Mouse (Mus musculus): ENCODE measurements around the gene Lhpp.
A peak's percentile ranks its signal among the peaks of the same experiment; 100 is the strongest.

Lhpp gene

DNA sequence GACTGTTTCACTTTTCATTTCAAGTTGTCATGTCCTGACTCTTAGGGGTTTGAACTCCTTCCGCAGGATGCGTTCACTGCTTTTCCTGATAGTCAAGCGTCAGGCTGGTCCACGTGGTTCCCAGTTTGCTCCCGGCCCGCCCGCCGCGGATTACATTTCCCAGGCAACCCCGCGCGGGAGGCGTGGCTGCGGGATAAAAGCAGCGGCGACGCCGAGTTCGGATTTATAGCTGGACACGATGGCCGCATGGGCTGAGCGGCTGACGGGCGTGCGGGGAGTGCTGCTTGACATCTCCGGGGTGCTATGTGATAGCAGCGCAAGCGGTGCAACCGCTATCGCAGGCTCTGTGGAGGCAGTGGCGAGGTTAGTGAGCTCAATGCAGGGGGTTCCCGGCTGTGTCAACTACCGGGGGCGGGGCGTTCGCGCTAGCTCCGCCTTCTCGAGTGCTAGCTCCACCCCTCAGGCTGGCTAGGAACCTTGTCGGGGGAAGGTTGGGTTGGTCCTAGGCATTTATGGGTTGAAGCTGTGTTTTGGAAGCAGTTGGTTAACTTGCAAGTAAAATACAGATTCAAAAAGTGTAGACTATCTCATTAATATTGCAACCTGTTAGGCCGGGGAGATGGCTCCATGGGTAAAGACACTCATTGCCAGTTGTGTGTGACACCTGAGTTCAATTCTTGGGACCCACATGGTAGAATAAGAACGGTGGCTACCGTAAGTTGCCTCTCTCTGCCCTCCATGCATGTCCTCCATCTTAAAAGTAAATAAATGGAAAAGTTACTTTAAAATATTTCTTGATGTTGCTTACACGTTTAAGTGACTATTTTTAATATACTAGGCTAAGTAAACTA lies at the start of gene Lhpp:
Lhpp (plus strand) TSS at position 171 of the 851 bp plus-strand sequence.
- peak; percentile 74 for DNase-seq

GRCm38 (mm10) chr7:132565831-132566230 lies 44.6 kb upstream of the Lhpp start:
- DNase-seq, result no peak

GRCm38 (mm10) chr7:132568817-132569216 lies 41.6 kb upstream of the Lhpp start:
- DNase-seq, result no peak

DNA sequence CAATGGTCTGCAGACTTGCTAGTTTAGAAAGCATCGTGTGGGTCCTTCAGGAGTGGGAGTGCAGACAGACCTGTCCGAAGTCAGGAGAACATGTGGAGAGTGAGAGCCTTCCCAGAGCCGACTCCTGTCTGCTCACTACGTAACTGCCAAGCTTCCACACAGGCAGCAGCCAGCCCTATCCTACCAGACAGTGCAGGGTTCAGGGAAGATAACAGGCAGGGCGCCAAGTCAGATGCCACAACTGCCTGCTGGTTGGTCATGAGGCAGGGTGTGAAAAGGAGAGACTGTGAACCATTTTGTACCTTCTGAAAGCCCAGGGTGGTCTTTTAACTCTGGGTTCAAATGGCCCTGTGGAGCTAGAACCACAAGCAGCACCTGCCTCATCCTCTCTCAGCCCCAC lies 40.4 kb upstream of the Lhpp start:
- no peak for DNase-seq

- DNase-seq, result no peak
Measured at GRCm38 (mm10) chr7:132571481-132571880, 39.0 kb upstream of the Lhpp start.

GRCm38 (mm10) chr7:132572738-132573137 lies 37.7 kb upstream of the Lhpp start:
- no peak for DNase-seq

DNA sequence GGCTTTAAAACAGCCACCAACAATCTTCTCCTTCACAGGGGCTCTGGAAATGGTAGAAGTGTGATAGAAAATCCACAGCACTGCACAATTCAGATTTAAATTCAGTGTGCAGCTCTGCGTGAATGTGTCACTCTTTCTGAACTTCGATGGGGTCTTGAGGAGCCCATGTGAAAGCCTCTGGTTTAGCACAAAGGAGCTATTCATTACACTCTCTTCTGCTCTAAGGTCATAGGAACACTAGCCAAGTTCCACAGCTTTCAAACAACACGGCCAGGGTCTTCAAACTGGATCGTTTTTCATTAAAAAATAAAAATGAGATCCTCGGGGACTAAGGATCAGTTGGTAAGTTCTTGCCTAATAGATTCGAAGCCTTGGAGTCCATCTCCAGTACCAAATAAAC lies 37.2 kb upstream of the Lhpp start:
- DNase-seq, result no peak

DNA sequence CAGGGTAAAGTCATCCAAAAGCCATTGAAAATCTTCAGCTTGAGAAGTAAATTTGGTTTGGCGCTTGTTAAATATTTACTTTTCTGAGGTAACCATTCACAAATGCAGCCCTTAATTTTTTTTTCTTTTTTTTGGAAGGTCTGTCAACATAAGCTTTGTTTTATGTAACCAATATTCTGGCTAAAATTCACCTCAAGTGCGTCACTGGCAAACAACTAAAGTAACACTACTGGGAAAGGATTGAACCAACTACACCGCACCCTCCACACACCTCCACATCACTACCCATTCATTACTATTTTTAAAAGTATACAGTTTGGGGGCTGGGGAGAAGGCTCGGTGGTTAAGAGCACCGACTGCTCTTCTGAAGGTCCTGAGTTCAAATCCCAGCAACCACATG lies 35.8 kb upstream of the Lhpp start:
- no peak for DNase-seq

DNA sequence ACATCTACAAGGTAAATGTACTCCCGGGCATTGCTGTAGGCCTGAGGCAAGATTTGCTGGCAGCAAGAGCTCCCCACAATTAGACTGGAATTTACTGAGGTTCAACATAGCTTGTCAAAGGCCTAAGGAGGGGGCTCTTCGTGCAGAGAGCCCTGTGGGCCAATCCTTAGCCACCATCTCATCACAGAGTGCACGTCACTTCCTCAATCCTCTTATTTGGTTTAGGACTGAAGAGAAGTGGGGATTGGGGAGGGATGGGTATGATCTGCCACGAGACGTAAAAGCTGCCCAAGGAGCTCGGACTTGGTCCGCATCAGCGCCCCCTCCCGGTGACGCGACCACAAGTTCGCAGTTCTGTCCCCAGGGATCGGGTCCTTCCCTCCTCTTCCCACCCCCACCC lies 34.8 kb upstream of the Lhpp start:
- peak; percentile 87 for DNase-seq

DNA sequence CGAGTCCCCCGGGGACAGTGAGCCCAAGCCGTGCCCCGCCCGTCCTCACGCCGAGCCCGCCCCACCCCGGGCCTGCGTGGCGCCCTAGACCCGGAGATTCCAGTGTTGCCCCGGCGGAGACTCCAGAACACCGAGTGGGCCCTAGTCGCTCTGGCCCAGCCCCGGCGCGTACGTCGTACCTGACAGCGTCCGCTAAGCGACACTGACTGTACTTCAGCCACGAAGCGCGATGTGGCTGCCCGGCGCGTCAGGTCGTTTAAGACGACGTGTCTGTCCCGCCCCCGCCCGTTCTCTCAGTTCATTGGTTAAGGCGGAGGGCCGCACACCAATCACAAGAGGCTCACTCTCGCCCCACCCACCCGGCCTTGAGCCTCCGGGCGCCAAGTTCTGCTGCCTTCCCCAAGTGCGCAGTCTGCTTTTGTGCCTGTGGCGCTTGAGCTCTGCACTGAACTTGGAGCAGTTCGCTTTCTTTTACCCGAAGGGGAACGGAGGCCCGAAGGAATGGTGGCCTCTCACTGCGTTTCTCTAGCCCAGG lies 34.3 kb upstream of the Lhpp start, which contains the start of gene Oat:
Oat (minus strand) TSS at position 283 of the 535 bp plus-strand sequence.
- peak; percentile 93 for DNase-seq

DNA sequence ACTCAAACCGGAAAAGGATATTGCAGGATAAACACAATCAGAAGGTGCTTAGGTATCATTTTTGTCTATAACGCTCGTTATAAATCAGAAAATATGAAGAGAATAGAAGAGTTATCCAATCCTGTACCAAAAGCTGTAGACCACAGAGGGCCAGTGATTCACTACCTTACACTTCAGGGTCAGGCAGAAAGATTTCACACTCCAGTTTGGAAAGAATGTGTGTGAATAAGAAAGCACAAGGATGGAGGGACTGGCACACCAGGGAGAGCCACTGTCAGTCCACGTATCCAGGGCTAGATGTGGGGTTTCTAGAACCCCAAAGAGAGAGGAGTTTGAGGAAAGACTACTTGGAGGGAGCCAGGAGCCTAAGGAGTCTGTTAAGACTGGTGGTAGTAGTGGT lies 33.5 kb upstream of the Lhpp start:
- no peak for DNase-seq

- DNase-seq, result no peak
Measured at GRCm38 (mm10) chr7:132580511-132580910, 29.9 kb upstream of the Lhpp start.

DNA sequence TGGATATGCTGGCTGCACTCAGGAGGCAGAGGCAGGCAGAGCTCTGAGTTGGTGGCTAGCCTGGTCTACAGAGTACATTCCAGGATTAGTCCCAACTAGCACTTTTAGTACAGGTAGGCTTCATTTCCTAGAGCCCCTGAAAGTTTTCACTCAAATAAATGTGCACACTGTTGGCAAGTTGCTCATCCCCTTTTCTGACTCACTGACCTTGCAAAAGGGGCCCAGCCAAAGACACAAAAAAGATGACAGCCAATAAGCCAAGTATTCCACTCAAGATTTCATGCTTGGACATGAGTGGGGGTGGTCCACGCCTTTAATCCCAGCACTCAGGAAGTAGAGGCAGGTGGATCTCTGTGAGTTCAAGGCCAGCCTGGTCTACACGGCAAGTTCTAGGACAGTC lies 29.0 kb upstream of the Lhpp start:
- no peak for DNase-seq

GRCm38 (mm10) chr7:132585695-132586491 lies 24.5 kb upstream of the Lhpp start:
- no peak for DNase-seq

DNA sequence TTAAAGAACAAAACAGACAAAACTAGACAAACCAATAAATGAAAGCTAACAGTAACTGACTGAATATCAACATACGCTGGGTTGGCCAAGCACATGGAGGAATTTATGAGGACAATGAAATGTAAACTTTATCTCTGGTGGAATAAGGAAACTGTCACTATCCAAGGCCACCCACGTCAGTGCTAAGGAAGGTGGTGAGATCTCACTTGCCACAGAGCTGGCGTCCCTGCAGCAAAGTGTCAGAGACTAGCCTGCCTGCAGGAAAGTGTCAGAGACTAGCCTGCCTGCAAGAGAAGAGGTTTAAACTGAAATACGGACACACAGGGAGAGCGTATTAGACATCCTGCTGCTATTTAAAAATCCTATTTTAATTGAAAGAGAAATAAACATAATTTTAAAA lies 23.3 kb upstream of the Lhpp start:
- no peak for DNase-seq

DNA sequence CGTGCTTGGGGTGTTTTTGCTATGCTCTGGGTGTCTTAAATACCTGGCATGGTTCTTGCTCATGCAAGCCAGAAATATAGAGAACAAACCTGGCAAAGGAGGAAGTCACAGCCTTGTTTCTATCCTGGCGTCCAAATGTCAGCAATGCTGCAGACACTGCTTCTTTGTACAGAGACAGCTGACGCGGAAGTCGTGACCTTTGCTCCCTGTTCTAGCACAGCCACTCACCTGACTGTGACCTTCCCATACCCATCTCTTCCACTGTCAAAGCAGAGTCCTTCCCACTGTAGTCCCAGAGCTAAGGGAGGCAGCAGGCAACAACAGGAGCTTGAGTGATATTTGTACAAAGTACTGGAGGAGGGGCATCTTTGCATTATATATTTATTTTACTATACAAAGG lies 20.8 kb upstream of the Lhpp start:
- DNase-seq, result no peak

GRCm38 (mm10) chr7:132593762-132594161 lies 16.7 kb upstream of the Lhpp start:
- no peak for DNase-seq

DNA sequence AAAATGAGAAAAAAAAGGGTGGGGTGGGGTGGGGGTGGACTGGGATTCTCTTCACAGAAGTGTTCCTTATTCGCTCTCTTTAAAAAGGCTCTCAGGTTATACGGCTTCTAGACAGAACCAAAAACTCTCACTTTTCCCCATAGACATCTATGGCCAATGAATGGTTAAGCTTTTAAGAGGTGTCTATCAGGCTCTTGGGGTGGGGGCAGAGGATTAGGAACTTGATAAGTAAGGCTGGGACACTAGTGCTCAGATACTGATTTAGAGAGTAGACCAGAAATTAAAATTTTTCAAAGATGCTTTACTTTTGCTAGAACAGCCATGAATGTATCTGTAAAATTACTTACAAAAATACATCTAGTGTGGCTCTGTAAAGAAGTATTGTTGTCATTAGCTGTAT lies 16.1 kb upstream of the Lhpp start:
- DNase-seq, result no peak

- DNase-seq, result no peak
Measured at GRCm38 (mm10) chr7:132595787-132596186, 14.7 kb upstream of the Lhpp start.

GRCm38 (mm10) chr7:132596557-132597250 lies 13.7 kb upstream of the Lhpp start:
- DNase-seq, result no peak

- DNase-seq, result no peak
Measured at GRCm38 (mm10) chr7:132597251-132598041, 13.0 kb upstream of the Lhpp start.

All from lung, postnatal 14 days (tissue).